Comparison of ENCODE assay signal across 22 mouse cellular contexts in the genomic region with DNA sequence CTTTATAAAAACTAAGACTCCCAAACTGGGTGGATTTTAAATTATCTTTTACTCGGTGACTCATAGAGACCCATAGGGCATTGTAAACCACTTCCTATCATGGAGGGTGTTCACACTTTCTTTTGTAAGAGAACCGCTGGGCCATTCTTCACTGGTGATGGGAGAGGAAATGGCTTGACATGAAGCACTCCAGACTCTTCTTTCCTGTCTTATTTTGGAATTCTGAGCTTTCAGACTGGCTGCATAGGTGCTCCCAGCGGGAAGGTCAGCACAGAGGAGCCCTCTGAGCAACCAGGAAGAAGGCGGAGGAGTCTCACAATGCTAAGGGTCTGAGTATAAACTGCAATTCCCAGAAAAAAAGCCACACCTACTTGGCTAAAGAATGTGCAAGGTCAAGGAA. TPM values are rescaled to one million over a fixed set of nuclear protein-coding genes. Genes with fewer than 3 reads are reported as not detected.
A peak's percentile ranks its signal among the peaks of the same experiment; 100 is the strongest.
DNase-seq lines count a peak whose midpoint lies in the region; ATAC-seq and TF ChIP-seq lines count a peak whose summit lies in the region.
"Had no signal": no experiment of that assay in that cellular context is flagged by ENCODE, and none has a peak within 500 bp of the region (broad histone marks: within the 10 kb centered on the region; RNA-seq: fewer than 3 reads in every experiment).

No protein-coding gene starts in this region.

- no peak overlapping the region for H3K9ac ChIP-seq in intestine, embryonic 16.5 days (ENCODE audit: low read depth, low read length)
- H3K9ac ChIP-seq in intestine, embryonic 15.5 days: no peak overlapping the region
- H3K9ac ChIP-seq in ES-Bruce4 (ENCODE audit: low read depth, poor library complexity, severe bottlenecking): no peak overlapping the region
- H3K9ac ChIP-seq: embryonic facial prominence, embryonic 15.5 days; hindbrain, embryonic 13.5 days; limb, embryonic 13.5 days; liver, embryonic 14.5 days; neural tube, embryonic 12.5 days had no signal

- WGBS in intestine, embryonic 16.5 days: 61% methylated on average over 4 of the region's 4 CpGs
- 56% methylated on average over 4 of the region's 4 CpGs for WGBS in intestine, embryonic 15.5 days

- no peaks in the 10 kb centered on the region for H3K36me3 ChIP-seq in intestine, embryonic 16.5 days (ENCODE audit: control insufficient read depth, insufficient read depth, low read length)
- H3K36me3 ChIP-seq in intestine, embryonic 15.5 days: no peaks in the 10 kb centered on the region
- no peaks in the 10 kb centered on the region for H3K36me3 ChIP-seq in ES-Bruce4 (ENCODE audit: control insufficient read depth, insufficient read depth, low read length, poor library complexity, severe bottlenecking)
- H3K36me3 ChIP-seq: embryonic facial prominence, embryonic 15.5 days; forebrain, embryonic 10.5 days; hindbrain, embryonic 13.5 days; limb, embryonic 13.5 days; neural tube, embryonic 12.5 days had no signal

- H3K27me3 ChIP-seq in intestine, embryonic 16.5 days (replicated peaks; ENCODE audit: control insufficient read depth, insufficient read depth, low read length): 0 out of 2 replicates have a peak, but pooled peaks cover 2% of the 10 kb centered on the region
- H3K27me3 ChIP-seq in intestine, embryonic 15.5 days (replicated peaks): no peaks in the 10 kb centered on the region
- no peaks in the 10 kb centered on the region for H3K27me3 ChIP-seq in ES-Bruce4 (ENCODE audit: control insufficient read depth, insufficient read depth, low read length, poor library complexity, severe bottlenecking)

- no peaks in the 10 kb centered on the region for H3K9me3 ChIP-seq in intestine, embryonic 16.5 days (ENCODE audit: control insufficient read depth, low read length)
- no peaks in the 10 kb centered on the region for H3K9me3 ChIP-seq in intestine, embryonic 15.5 days
- H3K9me3 ChIP-seq in ES-Bruce4 (replicated peaks; ENCODE audit: control insufficient read depth, insufficient read depth, low read length, poor library complexity, severe bottlenecking): no peaks in the 10 kb centered on the region
- H3K9me3 ChIP-seq: embryonic facial prominence, embryonic 15.5 days; forebrain, embryonic 10.5 days; hindbrain, embryonic 13.5 days; limb, embryonic 13.5 days; neural tube, embryonic 12.5 days had no signal

- H3K4me1 ChIP-seq in intestine, embryonic 16.5 days (ENCODE audit: control insufficient read depth, insufficient read depth, low read length): no peaks in the 10 kb centered on the region
- H3K4me1 ChIP-seq in intestine, embryonic 15.5 days (replicated peaks): no peaks in the 10 kb centered on the region
- no peaks in the 10 kb centered on the region for H3K4me1 ChIP-seq in ES-Bruce4 (ENCODE audit: control insufficient read depth, insufficient read depth, low read length)
- H3K4me1 ChIP-seq: embryonic facial prominence, embryonic 15.5 days; forebrain, embryonic 10.5 days; hindbrain, embryonic 13.5 days; limb, embryonic 13.5 days; neural tube, embryonic 12.5 days had no signal

- H3K4me2 ChIP-seq in intestine, embryonic 16.5 days (ENCODE audit: low read depth, low read length): no peak overlapping the region
- no peak overlapping the region for H3K4me2 ChIP-seq in intestine, embryonic 15.5 days (replicated peaks)
- H3K4me2 ChIP-seq: embryonic facial prominence, embryonic 15.5 days; hindbrain, embryonic 13.5 days; limb, embryonic 13.5 days; neural tube, embryonic 12.5 days had no signal

- peak; percentile 53 for ATAC-seq in intestine, embryonic 16.5 days
- ATAC-seq in intestine, embryonic 15.5 days: no peak

- TF ChIP-seq EP300 in ES-Bruce4 (IDR thresholded peaks at IDR 0.05; ENCODE audit: insufficient read depth, low read depth, low read length): peak; percentile 74; the same call in 1 of the 2 replicates

- no peak for TF ChIP-seq CTCF in ES-Bruce4 (IDR thresholded peaks at IDR 0.05; ENCODE audit: low read depth, low read length)

- no peak for TF ChIP-seq POLR2A in ES-Bruce4 (IDR thresholded peaks at IDR 0.05; ENCODE audit: insufficient read depth, low read length)

- H3K4me3 ChIP-seq in intestine, embryonic 16.5 days (ENCODE audit: low read length): no peak overlapping the region
- H3K4me3 ChIP-seq in intestine, embryonic 15.5 days (replicated peaks): no peak overlapping the region
- no peak overlapping the region for H3K4me3 ChIP-seq in ES-Bruce4 (ENCODE audit: low read depth, low read length)
- H3K4me3 ChIP-seq: embryonic facial prominence, embryonic 15.5 days; forebrain, embryonic 10.5 days; hindbrain, embryonic 13.5 days; limb, embryonic 13.5 days; neural tube, embryonic 12.5 days had no signal

- DNase-seq in 3T3-L1 (ENCODE audit: low read depth, low spot score): peak; percentile 29
- DNase-seq in induced T-regulatory cell, adult 2 months (ENCODE audit: low read depth): peak; percentile 37
- DNase-seq in thymus, postnatal 0 days (ENCODE audit: low spot score): no peak
- DNase-seq in left cerebral cortex, adult 18-20 months (ENCODE audit: low spot score in 2 of 2): no peak
- DNase-seq in cerebellum, postnatal 36 days: no peak
- DNase-seq: cerebellum, adult 9-10 months; embryo, embryonic 11 days; gastrocnemius, postnatal 14 days; heart, postnatal 14 days; layer of hippocampus, adult 9-11 months; lung, postnatal 14 days; spleen, adult 18-20 months; thymus, postnatal 36 days had no signal

- H3K27ac ChIP-seq in intestine, embryonic 16.5 days (ENCODE audit: low read length): no peak overlapping the region
- no peak overlapping the region for H3K27ac ChIP-seq in intestine, embryonic 15.5 days
- H3K27ac ChIP-seq in ES-Bruce4 (ENCODE audit: insufficient read depth, low read length): peak overlapping the region; percentile 44; the same call in 1 of the 2 replicates
- H3K27ac ChIP-seq: embryonic facial prominence, embryonic 15.5 days; forebrain, embryonic 10.5 days; hindbrain, embryonic 13.5 days; limb, embryonic 13.5 days; liver, embryonic 14.5 days; neural tube, embryonic 12.5 days had no signal

RNA-seq across cellular contexts. Expression of gene Tmsb4x, which starts 51.4 kb away (rescaled TPM):
- polyA plus RNA-seq in intestine, embryonic 16.5 days (2015; fragmentation: Nextera tagmentation; extraction: Ambion mirVana): 2,883 and 3,085 TPM in 2 replicates
- 3,039 and 3,818 TPM in 2 replicates for polyA plus RNA-seq in intestine, embryonic 15.5 days (2015; fragmentation: Nextera tagmentation; extraction: Ambion mirVana)
- polyA plus RNA-seq in ES-Bruce4 (2011; ENCODE audit: insufficient read depth, insufficient read length, low read depth, missing spikeins): 543 and 559 TPM in 2 replicates
- 6,098 and 6,310 TPM in 2 replicates for polyA plus RNA-seq in thymus, postnatal 0 days (2015; fragmentation: Nextera tagmentation; extraction: Ambion mirVana)
- 100 to 1,000 TPM; 959 to 978 TPM for total RNA-seq in left cerebral cortex, adult 18-20 months (2021)

Comparison
In these comparisons a context has a peak if more than half of its experiments do, and no peak if none do; other contexts are left out.
1. DNase-seq: peak in 3T3-L1 (single experiment) and induced T-regulatory cell, adult 2 months (single experiment); none in thymus, postnatal 0 days (single experiment), left cerebral cortex, adult 18-20 months (0 of 2) and cerebellum, postnatal 36 days (0 of 2).